Mouse (Mus musculus): ENCODE measurements around the gene Hspb6. TPM values are rescaled to one million over a fixed set of nuclear protein-coding genes. Genes with fewer than 3 reads are reported as not detected.

Gene Hspb6
- polyA plus RNA-seq, 1 experiment = 129 TPM

DNA sequence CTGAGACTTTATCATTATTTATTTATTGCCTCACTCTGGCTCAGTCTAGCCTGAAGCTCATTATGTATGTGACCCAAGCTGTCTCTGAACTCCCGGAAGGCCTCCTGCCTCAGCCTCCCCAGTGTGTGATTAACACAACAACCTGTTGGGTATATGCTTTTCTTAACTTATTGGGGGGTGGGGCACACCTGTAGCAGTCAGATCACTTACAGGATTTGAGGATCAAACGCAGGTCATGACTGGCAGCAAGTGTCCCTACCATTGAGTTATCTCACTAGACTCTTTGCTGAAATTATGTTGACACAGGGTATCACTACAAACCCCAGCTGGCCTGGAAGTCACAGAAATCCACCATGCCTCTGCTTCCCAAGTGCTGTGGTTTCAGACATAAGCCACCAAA, 8.3 kb downstream of the Hspb6 start:
- DNase-seq = no peak
- H3K4me1 ChIP-seq (ENCODE audit: control insufficient read depth, insufficient read depth, low read length) = peaks cover 8% of the 10 kb centered on the region
- 64% methylated on average over 2 of the region's 2 CpGs for WGBS
- H3K4me3 ChIP-seq (replicated peaks; ENCODE audit: extremely low read depth, low read depth, low read length) = no peak overlapping the region
- TF ChIP-seq POLR2A (IDR thresholded peaks at IDR 0.05; ENCODE audit: borderline replicate concordance, extremely low read depth, low read depth, low read length) (no peak), CTCF (IDR thresholded peaks at IDR 0.05; ENCODE audit: insufficient read depth, low read length) (no peak)

- Histone ChIP-seq H3K4me3 (replicated peaks; ENCODE audit: extremely low read depth, low read depth, low read length) (peak overlapping the region; percentile 70), H3K4me1 (ENCODE audit: control insufficient read depth, insufficient read depth, low read length) (peaks cover 8% of the 10 kb centered on the region)
- no peak for DNase-seq
- TF ChIP-seq POLR2A (IDR thresholded peaks at IDR 0.05; ENCODE audit: borderline replicate concordance, extremely low read depth, low read depth, low read length) (no peak), CTCF (IDR thresholded peaks at IDR 0.05; ENCODE audit: insufficient read depth, low read length) (no peak)
- under 1% methylated on average over 27 of the region's 27 CpGs for WGBS
These were observed 10.6 kb downstream of the Hspb6 start for GRCm38 (mm10) chr7:30562526-30563116.

- TF ChIP-seq CTCF (IDR thresholded peaks at IDR 0.05; ENCODE audit: insufficient read depth, low read length) (no peak), POLR2A (IDR thresholded peaks at IDR 0.05; ENCODE audit: borderline replicate concordance, extremely low read depth, low read depth, low read length) (peak; percentile 62; the same call in 1 of the 2 replicates)
- WGBS = under 1% methylated on average over 45 of the region's 45 CpGs
- peaks cover 8% of the 10 kb centered on the region for H3K4me1 ChIP-seq (ENCODE audit: control insufficient read depth, insufficient read depth, low read length)
- DNase-seq = peak; percentile 90
- peak within 1 kb of the TSS; percentile 76 for H3K4me3 ChIP-seq (replicated peaks; ENCODE audit: extremely low read depth, low read depth, low read length)
These were observed 11.3 kb downstream of the Hspb6 start, which contains the start of the genes U2af1l4, Gm49396 and Psenen for GRCm38 (mm10) chr7:30563117-30563905. U2af1l4 (plus strand) TSS chr7:30563301. Gm49396 (plus strand) TSS chr7:30563344. Psenen (minus strand) TSS chr7:30563627.

DNA sequence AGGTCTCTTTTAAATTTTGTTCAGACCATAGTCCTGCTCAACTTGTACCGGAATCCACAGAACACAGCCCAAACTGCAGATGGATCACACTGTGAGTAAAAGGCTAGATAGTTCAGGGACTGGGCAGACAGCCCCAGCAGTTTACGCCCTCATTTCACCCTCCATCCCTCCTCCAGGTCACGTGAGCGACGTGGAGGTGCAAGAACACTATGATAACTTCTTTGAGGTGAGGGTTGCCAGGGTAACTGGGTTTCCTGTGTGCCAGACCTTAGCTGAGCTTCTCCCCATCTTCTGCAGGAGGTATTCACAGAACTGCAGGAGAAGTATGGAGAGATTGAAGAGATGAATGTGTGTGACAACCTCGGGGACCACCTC, 11.9 kb downstream of the Hspb6 start:
- 23% methylated on average over 6 of the region's 6 CpGs for WGBS
- no peak for DNase-seq
- Histone ChIP-seq H3K4me1 (ENCODE audit: control insufficient read depth, insufficient read depth, low read length) (peaks cover 5% of the 10 kb centered on the region), H3K4me3 (replicated peaks; ENCODE audit: extremely low read depth, low read depth, low read length) (peak overlapping the region; percentile 76)
- TF ChIP-seq POLR2A (IDR thresholded peaks at IDR 0.05; ENCODE audit: borderline replicate concordance, extremely low read depth, low read depth, low read length) = no peak
- no peak for TF ChIP-seq CTCF (IDR thresholded peaks at IDR 0.05; ENCODE audit: insufficient read depth, low read length)

DNA sequence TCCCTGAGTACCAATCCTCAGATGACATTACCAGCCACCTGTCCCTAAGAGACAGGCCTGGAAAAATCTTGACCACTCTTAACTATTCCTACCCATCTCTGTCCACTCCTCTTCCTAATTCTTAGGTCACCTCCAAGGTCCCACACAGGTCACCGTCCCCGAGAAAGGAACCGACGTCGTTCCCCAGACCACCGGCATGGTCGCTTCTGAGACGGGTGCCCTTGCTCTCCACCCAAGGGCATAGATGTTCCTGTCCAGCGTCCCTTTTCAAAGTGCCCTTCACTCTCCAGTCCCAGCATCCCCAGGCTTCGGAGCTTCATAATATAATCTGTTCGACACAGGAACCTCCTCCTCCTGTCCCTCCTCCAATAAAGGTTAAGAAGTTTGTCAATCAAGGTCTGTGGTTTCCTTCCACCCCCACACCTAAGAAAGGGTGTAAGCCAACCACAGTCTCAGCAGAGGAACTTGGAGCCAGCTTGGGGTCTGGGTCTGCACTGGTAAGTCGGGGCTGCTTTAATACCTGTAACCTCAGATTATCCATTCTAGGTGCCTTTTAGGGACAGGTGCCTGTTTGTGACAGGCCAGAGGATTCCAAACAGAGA, 13.1 kb downstream of the Hspb6 start, which contains the start of gene Igflr1:
Gene Igflr1, plus strand, starts transcription at position 458 of the 602 bp plus-strand sequence.
- no peak for TF ChIP-seq POLR2A (IDR thresholded peaks at IDR 0.05; ENCODE audit: borderline replicate concordance, extremely low read depth, low read depth, low read length)
- no peak for TF ChIP-seq CTCF (IDR thresholded peaks at IDR 0.05; ENCODE audit: insufficient read depth, low read length)
- no peak within 1 kb of the TSS for H3K4me3 ChIP-seq (replicated peaks; ENCODE audit: extremely low read depth, low read depth, low read length)
- WGBS = 91% methylated on average over 12 of the region's 12 CpGs
- DNase-seq = no peak
- H3K4me1 ChIP-seq (ENCODE audit: control insufficient read depth, insufficient read depth, low read length) = peaks cover 3% of the 10 kb centered on the region; the same call in 1 of the 2 replicates

DNA sequence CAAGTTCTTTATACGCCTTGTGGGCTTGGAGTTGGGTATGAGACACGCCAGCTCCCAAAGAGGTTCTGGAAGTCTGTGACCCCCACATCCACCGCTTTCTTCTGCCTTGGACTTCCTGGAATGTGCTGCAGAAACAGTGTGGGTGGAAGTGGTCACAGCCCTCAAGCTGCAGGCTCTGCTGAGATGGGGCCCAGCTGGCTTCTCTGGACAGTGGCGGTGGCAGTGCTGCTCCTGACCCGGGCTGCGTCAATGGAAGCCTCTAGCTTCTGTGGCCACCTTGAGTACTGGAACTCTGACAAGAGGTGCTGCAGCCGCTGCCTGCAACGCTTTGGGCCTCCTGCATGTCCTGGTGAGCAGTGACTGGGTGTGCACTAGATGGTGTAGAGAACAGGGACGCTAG, 14.1 kb downstream of the Hspb6 start:
- Histone ChIP-seq H3K4me1 (ENCODE audit: control insufficient read depth, insufficient read depth, low read length) (peaks cover 3% of the 10 kb centered on the region; the same call in 1 of the 2 replicates), H3K4me3 (replicated peaks; ENCODE audit: extremely low read depth, low read depth, low read length) (no peak overlapping the region)
- TF ChIP-seq POLR2A (IDR thresholded peaks at IDR 0.05; ENCODE audit: borderline replicate concordance, extremely low read depth, low read depth, low read length) (no peak), CTCF (IDR thresholded peaks at IDR 0.05; ENCODE audit: insufficient read depth, low read length) (no peak)
- 73% methylated on average over 9 of the region's 9 CpGs for WGBS
- DNase-seq = no peak

GRCm38 (mm10) chr7:30567555-30567954, 15.6 kb downstream of the Hspb6 start:
- H3K4me1 ChIP-seq (ENCODE audit: control insufficient read depth, insufficient read depth, low read length) = peaks cover 3% of the 10 kb centered on the region; the same call in 1 of the 2 replicates
- no peak overlapping the region for H3K4me3 ChIP-seq (replicated peaks; ENCODE audit: extremely low read depth, low read depth, low read length)
- DNase-seq = no peak
- TF ChIP-seq POLR2A (IDR thresholded peaks at IDR 0.05; ENCODE audit: borderline replicate concordance, extremely low read depth, low read depth, low read length) (no peak), CTCF (IDR thresholded peaks at IDR 0.05; ENCODE audit: insufficient read depth, low read length) (no peak)
- WGBS = 84% methylated on average over 11 of the region's 11 CpGs

- 84% methylated on average over 5 of the region's 5 CpGs for WGBS
- TF ChIP-seq CTCF (IDR thresholded peaks at IDR 0.05; ENCODE audit: insufficient read depth, low read length) = no peak
- no peak for TF ChIP-seq POLR2A (IDR thresholded peaks at IDR 0.05; ENCODE audit: borderline replicate concordance, extremely low read depth, low read depth, low read length)
- H3K4me1 ChIP-seq (ENCODE audit: control insufficient read depth, insufficient read depth, low read length) = no peaks in the 10 kb centered on the region
These were observed 20.4 kb downstream of the Hspb6 start for GRCm38 (mm10) chr7:30572389-30572788.

GRCm38 (mm10) chr7:30572969-30573368, 21.0 kb downstream of the Hspb6 start:
- DNase-seq = no peak
- H3K4me1 ChIP-seq (ENCODE audit: control insufficient read depth, insufficient read depth, low read length) = no peaks in the 10 kb centered on the region
- no peak overlapping the region for H3K4me3 ChIP-seq (replicated peaks; ENCODE audit: extremely low read depth, low read depth, low read length)
- TF ChIP-seq CTCF (IDR thresholded peaks at IDR 0.05; ENCODE audit: insufficient read depth, low read length) = no peak
- TF ChIP-seq POLR2A (IDR thresholded peaks at IDR 0.05; ENCODE audit: borderline replicate concordance, extremely low read depth, low read depth, low read length) = no peak
- 28% methylated on average over 2 of the region's 2 CpGs for WGBS

More at GRCm38 (mm10) chr7:30572389-30572788, 20.4 kb downstream of the Hspb6 start:
- H3K4me3 ChIP-seq (replicated peaks; ENCODE audit: extremely low read depth, low read depth, low read length) = no peak overlapping the region
- no peak for DNase-seq

Data from lung, adult 2 months (tissue).